Mouse (Mus musculus): ENCODE measurements around the gene Tox4. TPM values are rescaled to one million over a fixed set of nuclear protein-coding genes. Genes with fewer than 3 reads are reported as not detected.

The Tox4 gene
- polyA plus RNA-seq, 1 experiment: 27.8 TPM

GRCm38 (mm10) chr14:52313931-52314807, 35.2 kb downstream of the Tox4 start:
- DNase-seq (ENCODE audit: low spot score): no peak

- DNase-seq (ENCODE audit: low spot score): no peak
These were observed 35.8 kb downstream of the Tox4 start for GRCm38 (mm10) chr14:52314808-52315150.

GRCm38 (mm10) chr14:52315283-52315780, 36.4 kb downstream of the Tox4 start:
- no peak for DNase-seq (ENCODE audit: low spot score)

GRCm38 (mm10) chr14:52315792-52316440, 37.0 kb downstream of the Tox4 start:
- DNase-seq (ENCODE audit: low spot score): peak; percentile 53

- no peak for DNase-seq (ENCODE audit: low spot score)
These were observed 37.7 kb downstream of the Tox4 start for GRCm38 (mm10) chr14:52316441-52317225.

GRCm38 (mm10) chr14:52319361-52319760, 40.4 kb downstream of the Tox4 start:
- DNase-seq (ENCODE audit: low spot score): no peak

GRCm38 (mm10) chr14:52325890-52326289, 46.9 kb downstream of the Tox4 start:
- DNase-seq (ENCODE audit: low spot score): no peak

GRCm38 (mm10) chr14:52327375-52327901, 48.5 kb downstream of the Tox4 start:
- DNase-seq (ENCODE audit: low spot score): no peak

GRCm38 (mm10) chr14:52327910-52328812, 49.2 kb downstream of the Tox4 start, which contains the start of gene Sall2:
Gene Sall2, minus strand, starts transcription at chr14:52328762.
- DNase-seq (ENCODE audit: low spot score): no peak

- no peak for DNase-seq (ENCODE audit: low spot score)
These were observed 52.3 kb downstream of the Tox4 start for GRCm38 (mm10) chr14:52331069-52331750.

- no peak for DNase-seq (ENCODE audit: low spot score)
These were observed 53.2 kb downstream of the Tox4 start for GRCm38 (mm10) chr14:52332171-52332570.

GRCm38 (mm10) chr14:52338751-52339511, 60.0 kb downstream of the Tox4 start:
- no peak for DNase-seq (ENCODE audit: low spot score)

- no peak for DNase-seq (ENCODE audit: low spot score)
These were observed 60.5 kb downstream of the Tox4 start for GRCm38 (mm10) chr14:52339512-52339852.

Other genes with a start within 250 kb of the Tox4 start
- not detected in 2 replicates for gene Olfr221, start 236.7 kb upstream of the Tox4 start, polyA plus RNA-seq (2012; rRNA removed)
- gene Hnrnpc, start 175.1 kb upstream of the Tox4 start, polyA plus RNA-seq (2012; rRNA removed): 203 and 214 TPM in 2 replicates
- 1.8 and 2.5 TPM in 2 replicates for gene Rpgrip1, start 168.4 kb upstream of the Tox4 start, polyA plus RNA-seq (2012; rRNA removed)
- gene Supt16, start 81.7 kb upstream of the Tox4 start, polyA plus RNA-seq (2012; rRNA removed): 20.3 and 26.8 TPM in 2 replicates
- 47.8 and 51.2 TPM in 2 replicates for gene Chd8, start 21.4 kb upstream of the Tox4 start, polyA plus RNA-seq (2012; rRNA removed)
- 17.5 and 18.1 TPM in 2 replicates for gene Rab2b, start 399 bp downstream of the Tox4 start, polyA plus RNA-seq (2012; rRNA removed)
- gene Mettl3, start 26.0 kb downstream of the Tox4 start, polyA plus RNA-seq (2012; rRNA removed): 32.9 and 36.4 TPM in 2 replicates
- 6.3 and 8.1 TPM in 2 replicates for gene Sall2, start 49.6 kb downstream of the Tox4 start, polyA plus RNA-seq (2012; rRNA removed)
- gene Olfr1513, start 77.3 kb downstream of the Tox4 start, polyA plus RNA-seq (2012; rRNA removed): not detected in 2 replicates
- gene Olfr1512, start 100.0 kb downstream of the Tox4 start, polyA plus RNA-seq (2012; rRNA removed): not detected in 2 replicates
- gene Olfr1511, start 118.2 kb downstream of the Tox4 start, polyA plus RNA-seq (2012; rRNA removed): not detected in 2 replicates
- not detected in 2 replicates for gene Olfr1510, start 135.2 kb downstream of the Tox4 start, polyA plus RNA-seq (2012; rRNA removed)
- not detected in 2 replicates for gene Olfr1509, start 163.8 kb downstream of the Tox4 start, polyA plus RNA-seq (2012; rRNA removed)
- not detected in 2 replicates for gene Olfr1508, start 188.3 kb downstream of the Tox4 start, polyA plus RNA-seq (2012; rRNA removed)
- not detected in 2 replicates for gene Olfr1507, start 216.6 kb downstream of the Tox4 start, polyA plus RNA-seq (2012; rRNA removed)